Mouse (Mus musculus) neural tube, embryonic 14.5 days (tissue): ENCODE measurements around the gene Lrmp. TPM values are rescaled to one million over a fixed set of nuclear protein-coding genes. Genes with fewer than 3 reads are reported as not detected.

Experiments used
- ATAC-seq: fragments of 200-750 bp; cut with Nextera tagmentation; 2 replicates; pipeline ENCODE4 v1.8.0; 2017; ENCODE audit warnings: low read depth, mild to moderate bottlenecking, moderate TSS enrichment, moderate library complexity
- H3K27ac ChIP-seq: fragments of 300-500 bp; sonication (generic); 2 replicates; pipeline ENCODE4 v1.5.1; 2014; ENCODE audit warnings: low read depth, mild to moderate bottlenecking, control low read depth, low read length, moderate library complexity, mixed read lengths
- H3K27me3 ChIP-seq: fragments of 300-500 bp; sonication (generic); 2 replicates; pipeline ENCODE4 v1.6.1; 2014; ENCODE audit warnings: low read length; ENCODE audit not compliant: control insufficient read depth, insufficient read depth
- H3K36me3 ChIP-seq: fragments of 300-500 bp; sonication (generic); 2 replicates; pipeline ENCODE4 v1.6.1; 2014; ENCODE audit warnings: low read length, mixed read lengths; ENCODE audit not compliant: control insufficient read depth, insufficient read depth
- H3K4me1 ChIP-seq: fragments of 300-500 bp; sonication (generic); 2 replicates; pipeline ENCODE4 v1.6.1; 2014; ENCODE audit warnings: low read length; ENCODE audit not compliant: control insufficient read depth, insufficient read depth
- H3K4me2 ChIP-seq: fragments of 300-500 bp; sonication (generic); 2 replicates; pipeline ENCODE4 v1.6.1; 2014; ENCODE audit warnings: mild to moderate bottlenecking, low read depth, low read length, control low read depth
- H3K4me3 ChIP-seq: fragments of 300-500 bp; sonication (generic); 2 replicates; pipeline ENCODE4 v1.5.1; 2014; ENCODE audit warnings: low read depth, low read length, control low read depth, mixed read lengths
- H3K9ac ChIP-seq: fragments of 300-500 bp; sonication (generic); replicated peaks from 2 replicates; pipeline ENCODE4 v1.6.1; 2014; ENCODE audit warnings: low read depth, mild to moderate bottlenecking, control low read depth, low read length, mixed read lengths
- H3K9me3 ChIP-seq: fragments of 300-500 bp; sonication (generic); 2 replicates; pipeline ENCODE4 v1.6.1; 2016; ENCODE audit warnings: low read length; ENCODE audit not compliant: control insufficient read depth
- WGBS: fragments of 180-500 bp; shearing (Covaris S2); extraction: QIAGEN DNeasy Blood & Tissue Kit; methylation state at CpG from one replicate; pipeline ENCODE4 v1.1.7; 2014; 5-methylcytosine and 5-hydroxymethylcytosine counted together
- polyA plus RNA-seq: library from polyadenylated mRNA; unstranded; fragments of >200 nt; fragmentation: Nextera tagmentation; extraction: Ambion mirVana; gene quantifications from 2 replicates; pipeline ENCODE4 v1.2.1, GENCODE M21; 2014

The Lrmp gene
- polyA plus RNA-seq, 1 experiment from 2014 or later: 0.37 TPM

DNA sequence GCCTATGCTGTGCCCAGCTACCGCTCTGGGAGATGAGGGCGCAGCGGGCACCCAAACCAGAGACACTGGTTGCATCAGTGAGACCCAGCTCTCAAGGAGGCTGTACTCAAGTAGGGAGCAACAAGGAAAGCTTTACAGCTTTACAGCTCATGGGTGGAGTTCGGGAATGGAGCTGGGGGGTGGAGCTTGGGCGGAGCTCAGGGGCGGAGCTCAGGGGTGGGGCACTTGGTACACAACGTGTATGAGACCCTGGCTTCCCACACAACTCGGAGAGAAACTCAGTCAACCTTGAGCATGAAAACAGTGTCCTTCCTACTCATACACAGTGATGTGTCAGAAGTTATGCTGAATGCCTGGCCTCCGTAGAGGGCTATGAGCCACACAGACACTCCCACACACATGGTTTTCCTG lies 60.1 kb downstream of the Lrmp start:
- Histone ChIP-seq H3K4me3 (no peak overlapping the region), H3K36me3 (no peaks in the 10 kb centered on the region), H3K27me3 (no peaks in the 10 kb centered on the region), H3K9me3 (no peaks in the 10 kb centered on the region), H3K9ac (no peak overlapping the region), H3K4me2 (no peak overlapping the region), H3K27ac (no peak overlapping the region), H3K4me1 (0 out of 2 replicates have a peak, but pooled peaks cover 6% of the 10 kb centered on the region)
- no peak for ATAC-seq
- 24% methylated on average over 9 of the region's 9 CpGs for WGBS

DNA sequence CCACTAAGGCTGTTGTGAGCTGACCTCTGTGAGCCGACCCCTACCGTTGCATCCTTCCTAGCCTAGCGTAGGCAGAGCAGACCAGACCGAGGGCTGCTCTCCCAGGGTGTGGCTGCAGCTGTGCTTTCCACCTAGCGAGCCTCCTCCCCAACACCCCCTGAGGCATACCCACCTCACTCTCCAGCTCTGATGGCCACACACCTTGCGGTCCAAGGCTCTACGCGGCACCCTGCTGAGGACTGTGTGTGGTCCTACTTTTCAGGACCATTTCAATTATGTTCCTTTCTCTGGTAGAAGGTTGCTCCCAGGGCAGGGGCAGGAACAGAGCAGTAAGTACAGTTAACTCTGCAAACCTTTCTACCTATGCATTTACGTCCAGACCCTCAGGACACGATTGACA lies 61.0 kb downstream of the Lrmp start:
- H3K4me3 ChIP-seq: no peak overlapping the region
- H3K4me1 ChIP-seq: 0 out of 2 replicates have a peak, but pooled peaks cover 6% of the 10 kb centered on the region
- ATAC-seq: no peak
- H3K4me2 ChIP-seq: no peak overlapping the region
- no peaks in the 10 kb centered on the region for H3K36me3 ChIP-seq
- H3K27ac ChIP-seq: no peak overlapping the region
- H3K9ac ChIP-seq: no peak overlapping the region
- no peaks in the 10 kb centered on the region for H3K27me3 ChIP-seq
- no peaks in the 10 kb centered on the region for H3K9me3 ChIP-seq
- WGBS: 45% methylated on average over 10 of the region's 10 CpGs

DNA sequence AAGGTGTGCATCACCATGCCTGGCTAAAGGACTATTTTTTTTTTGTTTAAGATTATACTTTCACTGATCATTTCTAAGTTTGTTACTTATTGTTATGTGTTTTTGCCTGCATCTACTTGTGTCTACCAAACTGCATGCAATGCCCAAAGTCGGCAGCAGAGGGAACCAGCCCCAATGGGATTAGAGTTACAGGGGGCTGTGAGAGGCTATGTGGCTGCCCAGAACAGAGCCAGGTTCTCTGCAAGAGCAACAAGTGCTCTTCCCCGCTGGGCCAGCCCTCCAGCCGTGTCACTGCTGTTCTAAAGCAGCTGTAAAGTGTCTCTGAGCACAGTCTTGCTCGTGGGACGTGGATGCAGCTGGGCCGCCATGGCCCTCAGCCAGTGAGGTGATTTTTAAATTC lies 64.2 kb downstream of the Lrmp start:
- Histone ChIP-seq H3K9me3 (no peaks in the 10 kb centered on the region), H3K4me1 (no peaks in the 10 kb centered on the region), H3K4me2 (no peak overlapping the region), H3K36me3 (no peaks in the 10 kb centered on the region), H3K27me3 (no peaks in the 10 kb centered on the region), H3K9ac (no peak overlapping the region), H3K27ac (no peak overlapping the region), H3K4me3 (no peak overlapping the region)
- 18% methylated on average over 6 of the region's 6 CpGs for WGBS
- ATAC-seq: no peak

DNA sequence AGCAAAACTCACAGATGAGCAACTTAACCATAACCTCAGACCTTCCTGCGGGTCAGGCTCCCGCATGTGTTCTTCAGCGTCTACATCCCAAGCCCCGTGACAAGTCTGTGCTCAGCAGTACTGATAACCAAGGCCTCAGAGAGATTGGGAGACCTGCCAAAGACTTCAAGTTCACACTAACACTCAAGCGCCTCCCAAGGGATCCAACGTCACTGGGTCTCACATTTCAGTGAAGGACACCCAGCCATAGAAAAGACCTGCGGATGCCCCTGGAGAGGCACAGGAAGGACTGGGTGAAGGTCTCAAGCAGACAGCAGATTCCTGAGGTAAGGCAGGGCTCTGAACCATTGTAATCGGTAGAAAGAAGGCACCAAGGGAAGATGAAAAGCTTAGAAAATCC lies 66.6 kb downstream of the Lrmp start:
- Histone ChIP-seq H3K4me3 (no peak overlapping the region), H3K27ac (no peak overlapping the region), H3K27me3 (no peaks in the 10 kb centered on the region), H3K36me3 (no peaks in the 10 kb centered on the region), H3K9ac (no peak overlapping the region), H3K4me2 (no peak overlapping the region), H3K4me1 (no peaks in the 10 kb centered on the region), H3K9me3 (no peaks in the 10 kb centered on the region)
- no peak for ATAC-seq
- WGBS: 84% methylated on average over 8 of the region's 8 CpGs

DNA sequence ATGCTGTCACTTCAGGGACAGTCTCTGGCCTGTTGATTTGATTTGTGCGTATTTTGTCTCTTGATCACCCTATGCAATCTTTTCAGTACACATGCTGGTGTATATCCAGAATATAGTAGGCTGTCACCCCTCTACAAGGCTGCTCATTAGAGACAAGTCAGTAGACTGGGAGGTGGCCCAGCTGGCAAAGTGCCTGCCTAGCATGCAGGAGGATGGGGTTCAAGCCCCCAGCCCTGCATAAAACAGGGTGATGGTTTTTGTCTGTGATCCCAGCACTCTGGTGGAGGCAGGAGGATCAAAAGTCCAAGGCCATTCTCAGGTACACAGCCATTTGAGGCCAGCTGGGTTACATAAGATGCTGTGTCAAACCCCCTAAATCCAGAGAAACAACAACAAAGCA lies 70.6 kb downstream of the Lrmp start:
- Histone ChIP-seq H3K36me3 (no peaks in the 10 kb centered on the region), H3K4me2 (no peak overlapping the region), H3K9ac (no peak overlapping the region), H3K9me3 (no peaks in the 10 kb centered on the region), H3K4me3 (no peak overlapping the region), H3K27ac (no peak overlapping the region), H3K4me1 (no peaks in the 10 kb centered on the region), H3K27me3 (no peaks in the 10 kb centered on the region)
- no peak for ATAC-seq
- 90% methylated on average over 1 of the region's 1 CpGs for WGBS

DNA sequence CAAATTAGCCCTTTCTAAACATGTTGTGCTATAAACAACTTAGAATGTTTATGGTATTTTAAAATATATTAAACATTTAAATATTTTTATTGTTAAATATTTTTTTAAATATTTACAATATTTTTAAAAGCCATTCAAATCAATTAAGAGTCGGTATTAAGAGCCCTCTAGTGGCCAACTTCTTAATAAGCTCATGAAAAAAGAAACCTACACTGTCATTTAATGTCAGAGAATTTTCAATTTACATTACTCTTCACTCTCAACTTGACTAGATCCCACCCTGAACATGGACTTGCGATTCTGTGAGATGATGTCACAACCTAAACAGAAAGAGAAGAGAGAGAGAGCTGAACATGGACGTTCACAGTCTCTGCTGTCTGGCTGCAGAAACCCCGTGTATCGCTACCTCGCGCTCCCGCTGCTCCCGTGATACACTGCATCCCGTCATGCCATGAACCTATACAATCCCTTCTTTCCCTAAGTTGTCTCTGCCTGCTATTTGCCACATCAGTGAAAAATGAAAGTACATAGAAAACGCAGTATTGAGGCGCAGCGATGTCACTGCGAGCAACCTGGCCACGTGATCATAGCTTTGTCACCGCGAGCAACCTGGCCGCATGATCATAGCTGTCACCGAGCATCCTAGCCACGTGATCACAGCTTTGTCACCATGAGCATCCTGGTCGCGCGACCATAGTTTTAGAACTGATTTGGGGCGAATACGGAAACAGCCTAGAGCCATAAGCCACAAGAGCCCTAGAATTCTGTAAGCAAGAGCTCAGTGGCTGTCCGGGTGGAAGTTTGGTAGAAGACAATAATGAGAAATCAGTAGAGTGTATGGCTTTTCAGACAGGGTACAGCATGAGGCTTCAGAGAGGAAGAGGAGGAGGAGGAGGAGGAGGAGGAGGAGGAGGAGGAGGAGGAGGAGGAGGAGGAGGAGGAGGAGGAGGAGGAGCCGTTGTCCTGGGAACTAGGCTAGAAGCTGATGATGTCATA lies 71.9 kb downstream of the Lrmp start:
- Histone ChIP-seq H3K27me3 (no peaks in the 10 kb centered on the region), H3K4me2 (peak overlapping the region; percentile 41), H3K36me3 (no peaks in the 10 kb centered on the region), H3K9me3 (no peaks in the 10 kb centered on the region), H3K4me1 (no peaks in the 10 kb centered on the region), H3K9ac (peak overlapping the region; percentile 32; the same call in 1 of the 2 replicates), H3K27ac (peak overlapping the region; percentile 66; the same call in 1 of the 2 replicates), H3K4me3 (peak overlapping the region; percentile 26)
- 58% methylated on average over 27 of the region's 27 CpGs for WGBS
- ATAC-seq: peak; percentile 86

DNA sequence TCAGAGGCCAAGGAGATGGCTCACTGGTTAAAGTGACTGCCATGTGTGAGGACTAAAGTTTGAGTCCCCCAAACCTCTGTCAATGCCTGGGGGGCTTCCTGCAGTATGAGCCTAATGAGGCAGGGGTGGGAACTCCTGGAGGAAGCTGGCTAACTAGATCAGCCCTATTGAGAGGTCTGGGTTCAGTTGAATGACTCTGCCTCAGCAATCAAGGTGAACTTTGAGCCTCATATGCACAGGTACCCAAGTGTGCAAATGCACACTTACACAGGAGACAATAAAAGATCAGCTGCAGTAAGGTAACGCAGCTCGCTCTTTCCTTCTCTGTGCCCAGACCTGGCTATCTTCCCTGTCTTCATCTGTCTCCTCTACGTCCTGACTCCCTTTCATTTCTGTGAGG lies 77.6 kb downstream of the Lrmp start:
- H3K4me2 ChIP-seq: no peak overlapping the region
- no peaks in the 10 kb centered on the region for H3K9me3 ChIP-seq
- WGBS: 93% methylated on average over 3 of the region's 3 CpGs
- no peaks in the 10 kb centered on the region for H3K27me3 ChIP-seq
- no peak for ATAC-seq
- H3K4me1 ChIP-seq: no peaks in the 10 kb centered on the region
- H3K4me3 ChIP-seq: no peak overlapping the region
- no peak overlapping the region for H3K27ac ChIP-seq
- no peaks in the 10 kb centered on the region for H3K36me3 ChIP-seq
- H3K9ac ChIP-seq: no peak overlapping the region

DNA sequence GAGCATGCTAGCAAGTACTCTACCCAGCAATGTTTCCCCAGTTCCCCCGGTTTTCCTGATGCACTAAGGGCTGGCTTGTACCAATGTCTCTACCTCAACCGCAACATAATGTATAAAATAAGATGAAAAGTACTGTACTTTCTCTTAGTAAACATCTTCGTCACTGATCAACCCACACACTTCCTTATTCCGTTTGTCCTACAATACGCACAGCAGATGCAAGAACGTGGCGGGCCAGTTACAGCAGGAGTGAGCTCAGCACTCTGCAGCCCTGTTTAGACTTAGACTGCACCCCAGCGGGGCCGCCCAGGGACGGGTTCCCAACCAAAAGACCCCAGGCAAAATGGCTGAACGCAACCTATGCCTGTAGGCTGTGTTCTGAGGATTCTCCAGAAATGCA lies 78.0 kb downstream of the Lrmp start:
- Histone ChIP-seq H3K9ac (no peak overlapping the region), H3K4me2 (no peak overlapping the region), H3K4me1 (no peaks in the 10 kb centered on the region), H3K27me3 (no peaks in the 10 kb centered on the region), H3K4me3 (no peak overlapping the region), H3K36me3 (no peaks in the 10 kb centered on the region), H3K27ac (no peak overlapping the region), H3K9me3 (no peaks in the 10 kb centered on the region)
- WGBS: 85% methylated on average over 11 of the region's 11 CpGs
- no peak for ATAC-seq

DNA sequence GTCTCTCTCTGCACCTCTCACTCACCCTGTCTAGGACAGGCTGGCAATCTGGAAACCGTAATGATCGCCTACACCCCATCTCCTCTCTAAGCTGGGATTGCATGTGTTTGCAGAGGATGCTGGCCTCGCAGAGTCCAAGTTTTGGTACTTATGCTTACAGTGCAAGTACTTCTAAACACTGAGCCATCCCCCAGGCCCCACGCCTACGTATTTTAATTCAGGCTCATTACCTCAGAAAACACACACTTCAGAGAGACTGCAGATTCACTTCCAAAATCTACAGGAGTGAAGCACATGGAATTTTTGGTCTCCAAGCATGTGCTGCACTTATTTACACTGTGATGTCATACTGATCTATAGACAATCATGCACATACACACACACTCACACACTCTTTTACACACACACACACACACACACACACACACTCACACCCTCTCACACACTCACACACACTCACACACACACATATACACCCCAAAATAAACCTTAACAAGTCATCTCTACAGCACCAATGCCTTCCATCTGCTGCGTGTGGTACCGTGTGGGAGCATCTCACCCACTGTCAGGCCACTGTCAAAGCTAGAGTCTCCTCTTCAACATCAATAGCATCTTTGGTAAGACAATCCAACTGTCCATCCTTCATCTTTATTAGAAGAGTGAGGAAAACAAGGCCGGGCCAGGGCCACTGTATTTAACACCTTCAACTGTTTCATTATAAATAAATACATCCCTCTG lies 82.7 kb downstream of the Lrmp start:
- Histone ChIP-seq H3K4me3 (no peak overlapping the region), H3K27me3 (no peaks in the 10 kb centered on the region), H3K27ac (no peak overlapping the region), H3K9ac (no peak overlapping the region), H3K4me1 (no peaks in the 10 kb centered on the region), H3K9me3 (no peaks in the 10 kb centered on the region), H3K36me3 (no peaks in the 10 kb centered on the region), H3K4me2 (no peak overlapping the region)
- WGBS: 96% methylated on average over 8 of the region's 8 CpGs
- ATAC-seq: no peak
